Mouse (Mus musculus): ENCODE measurements at regions not wholly inside any gene's neighbourhood (a gene's known extent, or its start where the extent isn't known, plus 50 kb on each side); places are given as distances from the start of the nearest gene placed in this dataset. TPM values are rescaled to one million over a fixed set of nuclear protein-coding genes. Genes with fewer than 3 reads are reported as not detected.

MicroRNAs in the stretch of these regions (microRNA counts, 519-probe panel; counts per million panel counts)
- not detected for microRNA mmu-miR-1952

Small RNA genes in the stretch of these regions (microRNA-seq; reads per million reads assigned to microRNA genes)
- gene Mir1952 = not detected

All from midbrain, embryonic 15.5 days (tissue).